Mouse (Mus musculus) heart, embryonic 15.5 days (tissue): ENCODE data around the gene Wasl. TPM values are rescaled to one million over a fixed set of nuclear protein-coding genes. Genes with fewer than 3 reads are reported as not detected.

ENCODE experiments used
- ATAC-seq: fragments of 200-750 bp; cut with Nextera tagmentation; replicated peaks from 2 replicates; pipeline ENCODE4 v1.8.0; 2017; ENCODE audit warnings: low read depth, moderate TSS enrichment; ENCODE audit not compliant: insufficient number of reproducible peaks, insufficient read depth, low FRiP score
- H3K27ac ChIP-seq: fragments of 300-500 bp; sonication (generic); 2 replicates; pipeline ENCODE4 v1.5.1; 2015; ENCODE audit warnings: mild to moderate bottlenecking, inconsistent platforms
- H3K27me3 ChIP-seq: fragments of 300-500 bp; sonication (generic); 2 replicates; pipeline ENCODE4 v1.6.1; 2015; ENCODE audit warnings: inconsistent platforms
- H3K36me3 ChIP-seq: fragments of 300-500 bp; sonication (generic); 2 replicates; pipeline ENCODE4 v1.6.1; 2015; ENCODE audit warnings: mild to moderate bottlenecking, inconsistent platforms
- H3K4me1 ChIP-seq: fragments of 300-500 bp; sonication (generic); replicated peaks from 2 replicates; pipeline ENCODE4 v1.6.1; 2015; ENCODE audit warnings: inconsistent platforms
- H3K4me2 ChIP-seq: fragments of 300-500 bp; sonication (generic); 2 replicates; pipeline ENCODE4 v1.6.1; 2015; ENCODE audit warnings: inconsistent platforms, mild to moderate bottlenecking, moderate library complexity
- H3K4me3 ChIP-seq: fragments of 300-500 bp; sonication (generic); 2 replicates; pipeline ENCODE4 v1.5.1; 2015; ENCODE audit warnings: mild to moderate bottlenecking, inconsistent platforms
- H3K9ac ChIP-seq: fragments of 300-500 bp; sonication (generic); 2 replicates; pipeline ENCODE4 v1.6.1; 2015; ENCODE audit warnings: mild to moderate bottlenecking, inconsistent platforms
- H3K9me3 ChIP-seq: fragments of 300-500 bp; sonication (generic); replicated peaks from 2 replicates; pipeline ENCODE4 v1.6.1; 2016; ENCODE audit warnings: inconsistent platforms
- WGBS: fragments of 180-500 bp; shearing (Covaris S2); methylation state at CpG from one replicate; pipeline ENCODE4 v1.1.7; 2015; ENCODE audit warnings: mixed read lengths; 5-methylcytosine and 5-hydroxymethylcytosine counted together
- polyA plus RNA-seq: library from polyadenylated mRNA; unstranded; fragments of >200 nt; fragmentation: Nextera tagmentation; extraction: Ambion mirVana; gene quantifications from 2 replicates; pipeline ENCODE4 v1.2.1, GENCODE M21; 2015

The Wasl gene
- polyA plus RNA-seq, 1 experiment from 2014 or later = 53.3 TPM

- H3K36me3 ChIP-seq = no peaks in the 10 kb centered on the region
- H3K4me3 ChIP-seq = no peak overlapping the region
- no peaks in the 10 kb centered on the region; the same call in 1 of the 2 replicates for H3K9me3 ChIP-seq
- no peak overlapping the region for H3K9ac ChIP-seq
- no peak overlapping the region for H3K4me2 ChIP-seq
- no peak overlapping the region for H3K27ac ChIP-seq
- H3K4me1 ChIP-seq = peaks cover 11% of the 10 kb centered on the region
- no peak for ATAC-seq
- H3K27me3 ChIP-seq = no peaks in the 10 kb centered on the region
Observed at GRCm38 (mm10) chr6:24573319-24573718, 91.5 kb downstream of the Wasl start.

DNA sequence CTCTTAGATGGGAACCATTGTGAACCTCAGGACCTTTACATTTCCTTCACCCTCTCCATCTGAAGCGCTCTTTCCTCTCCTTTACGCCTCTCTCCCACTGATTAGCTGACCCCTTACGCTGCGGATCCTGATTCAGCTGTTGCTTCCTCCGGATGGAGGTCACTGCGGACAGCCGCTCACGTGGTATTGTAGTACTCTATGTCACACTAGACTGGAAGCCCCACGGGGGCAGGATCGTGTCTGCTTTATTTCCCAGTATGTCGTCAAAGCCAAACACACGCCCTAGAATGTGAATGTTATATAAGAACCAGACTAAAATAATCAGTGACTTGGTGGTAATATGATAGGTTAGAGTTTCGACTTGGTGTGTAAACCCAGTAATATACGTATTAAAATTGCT, 92.4 kb downstream of the Wasl start:
- no peak overlapping the region for H3K27ac ChIP-seq
- H3K4me2 ChIP-seq = no peak overlapping the region
- H3K9ac ChIP-seq = no peak overlapping the region
- H3K27me3 ChIP-seq = no peaks in the 10 kb centered on the region
- ATAC-seq = no peak
- WGBS = 92% methylated on average over 14 of the region's 14 CpGs
- H3K4me1 ChIP-seq = peaks cover 11% of the 10 kb centered on the region
- H3K4me3 ChIP-seq = no peak overlapping the region
- no peaks in the 10 kb centered on the region; the same call in 1 of the 2 replicates for H3K9me3 ChIP-seq
- H3K36me3 ChIP-seq = no peaks in the 10 kb centered on the region

GRCm38 (mm10) chr6:24571126-24571525, 93.7 kb downstream of the Wasl start:
- Histone ChIP-seq H3K27me3 (no peaks in the 10 kb centered on the region), H3K9ac (no peak overlapping the region), H3K9me3 (no peaks in the 10 kb centered on the region; the same call in 1 of the 2 replicates), H3K27ac (peak overlapping the region; percentile 52), H3K4me1 (peaks cover 11% of the 10 kb centered on the region), H3K36me3 (no peaks in the 10 kb centered on the region), H3K4me2 (no peak overlapping the region), H3K4me3 (no peak overlapping the region)
- 58% methylated on average over 6 of the region's 6 CpGs for WGBS
- no peak; the same call in 1 of the 2 replicates for ATAC-seq

DNA sequence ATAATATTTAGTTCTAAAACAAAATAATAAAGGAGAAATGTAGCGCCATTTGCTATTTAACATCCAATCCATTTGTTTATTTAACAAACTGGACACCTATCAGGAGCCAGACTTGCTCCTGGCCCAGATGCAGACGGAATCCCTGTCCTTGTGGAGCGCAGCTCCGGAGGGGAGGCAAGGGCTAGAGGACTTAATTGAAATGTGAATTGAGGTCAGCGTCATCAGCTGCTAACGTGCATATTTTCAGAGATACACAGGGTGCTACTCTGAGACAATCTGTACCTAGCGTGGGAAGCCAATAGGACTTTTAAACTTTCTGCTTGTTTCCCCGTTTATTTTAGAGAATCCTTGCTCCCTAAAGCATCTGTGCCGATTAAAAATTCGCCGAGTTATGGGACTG, 94.5 kb downstream of the Wasl start:
- Histone ChIP-seq H3K27me3 (no peaks in the 10 kb centered on the region), H3K4me2 (no peak overlapping the region), H3K4me1 (peaks cover 11% of the 10 kb centered on the region), H3K36me3 (no peaks in the 10 kb centered on the region), H3K4me3 (no peak overlapping the region), H3K9ac (no peak overlapping the region), H3K27ac (no peak overlapping the region), H3K9me3 (no peaks in the 10 kb centered on the region; the same call in 1 of the 2 replicates)
- no peak for ATAC-seq
- WGBS = 69% methylated on average over 11 of the region's 11 CpGs

DNA sequence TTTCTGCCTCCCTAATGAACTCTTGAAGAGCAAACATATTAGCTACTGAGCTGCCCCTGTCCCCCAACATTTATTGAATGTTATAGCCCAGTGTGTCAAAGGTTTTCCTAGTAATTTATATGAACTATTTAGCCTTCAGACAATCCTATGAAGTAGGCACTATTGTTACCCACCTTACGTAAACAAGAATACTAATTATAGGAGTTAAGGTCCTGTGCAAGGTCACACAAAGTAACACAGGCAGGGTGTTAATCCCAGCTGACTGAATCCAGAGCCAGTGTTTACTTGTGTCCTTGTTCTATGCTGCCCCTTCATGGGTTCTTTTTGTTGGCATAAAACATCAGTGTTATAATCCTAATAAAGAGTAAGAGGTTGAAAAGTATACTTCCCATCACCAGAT, 95.1 kb downstream of the Wasl start:
- Histone ChIP-seq H3K4me2 (no peak overlapping the region), H3K36me3 (no peaks in the 10 kb centered on the region), H3K9me3 (no peaks in the 10 kb centered on the region; the same call in 1 of the 2 replicates), H3K4me3 (no peak overlapping the region), H3K27ac (peak overlapping the region; percentile 29), H3K4me1 (peaks cover 11% of the 10 kb centered on the region), H3K27me3 (no peaks in the 10 kb centered on the region), H3K9ac (no peak overlapping the region)
- ATAC-seq = no peak
- WGBS = 49% methylated on average over 1 of the region's 1 CpGs

DNA sequence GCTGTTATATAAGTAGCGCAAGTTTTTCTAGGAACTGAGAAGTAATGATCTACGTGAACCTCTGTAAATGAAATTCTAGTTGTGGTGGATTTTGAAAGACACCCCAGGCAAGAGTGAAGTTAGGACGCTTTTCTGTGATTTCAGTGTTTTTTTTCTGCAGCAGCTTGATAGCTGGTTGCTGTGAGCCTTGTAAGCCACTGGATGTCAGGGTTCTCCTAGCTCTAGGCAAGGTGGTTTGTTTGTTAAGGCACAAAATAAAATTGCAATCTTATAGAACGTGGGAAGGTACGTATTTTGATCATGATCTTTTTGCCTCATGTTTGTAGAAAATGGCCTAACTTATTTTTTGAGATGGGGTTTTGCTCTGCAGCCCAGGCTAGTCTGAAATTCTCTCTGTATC, 95.8 kb downstream of the Wasl start:
- Histone ChIP-seq H3K9ac (no peak overlapping the region), H3K27me3 (no peaks in the 10 kb centered on the region), H3K4me1 (peaks cover 11% of the 10 kb centered on the region), H3K4me2 (no peak overlapping the region), H3K36me3 (no peaks in the 10 kb centered on the region), H3K9me3 (no peaks in the 10 kb centered on the region), H3K4me3 (no peak overlapping the region), H3K27ac (no peak overlapping the region)
- ATAC-seq = no peak
- 70% methylated on average over 5 of the region's 5 CpGs for whole genome bisulfite sequencing

GRCm38 (mm10) chr6:24564886-24565285, 99.9 kb downstream of the Wasl start:
- Histone ChIP-seq H3K4me2 (no peak overlapping the region), H3K9me3 (no peaks in the 10 kb centered on the region), H3K4me1 (no peaks in the 10 kb centered on the region), H3K27ac (no peak overlapping the region), H3K4me3 (no peak overlapping the region), H3K9ac (no peak overlapping the region), H3K36me3 (no peaks in the 10 kb centered on the region), H3K27me3 (no peaks in the 10 kb centered on the region)
- no peak for ATAC-seq
- 80% methylated on average over 1 of the region's 1 CpGs for WGBS

DNA sequence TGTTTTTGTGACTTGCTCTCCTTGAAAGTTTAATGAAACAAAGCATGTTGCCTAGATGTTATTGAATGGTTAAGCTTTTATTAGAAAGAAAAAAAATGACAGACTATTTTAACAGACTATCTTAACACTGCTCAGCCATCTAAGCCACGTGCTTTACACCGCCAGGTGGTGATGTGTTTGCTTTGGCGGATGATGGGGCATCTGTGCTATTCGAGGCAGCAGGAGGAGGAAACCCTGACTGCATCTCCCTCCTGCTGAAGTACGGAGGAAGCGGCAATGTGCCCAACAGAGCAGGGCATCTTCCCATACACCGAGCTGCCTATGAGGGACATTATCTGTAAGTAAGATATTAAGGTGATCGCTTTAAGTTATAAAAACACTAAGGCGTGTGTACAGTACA, 100.7 kb downstream of the Wasl start:
- no peaks in the 10 kb centered on the region for H3K36me3 ChIP-seq
- H3K9ac ChIP-seq = no peak overlapping the region
- no peak for ATAC-seq
- H3K4me1 ChIP-seq = no peaks in the 10 kb centered on the region
- H3K9me3 ChIP-seq = no peaks in the 10 kb centered on the region
- H3K27ac ChIP-seq = no peak overlapping the region
- 53% methylated on average over 9 of the region's 9 CpGs for WGBS
- no peaks in the 10 kb centered on the region for H3K27me3 ChIP-seq
- H3K4me2 ChIP-seq = no peak overlapping the region
- no peak overlapping the region for H3K4me3 ChIP-seq

Other genes starting within 250 kb of the Wasl start
- 0.28 and 0.29 TPM in 2 replicates for gene Iqub, start 149.9 kb downstream of the Wasl start, polyA plus RNA-seq
- gene Ndufa5, start 137.0 kb downstream of the Wasl start, polyA plus RNA-seq = 599 and 895 TPM in 2 replicates
- gene Asb15, start 136.9 kb downstream of the Wasl start, polyA plus RNA-seq = 0.32 and 0.48 TPM in 2 replicates
- 38.2 and 51.2 TPM in 2 replicates for gene Lmod2, start 67.2 kb downstream of the Wasl start, polyA plus RNA-seq
- gene Hyal6, start 68.2 kb upstream of the Wasl start, polyA plus RNA-seq = not detected in 2 replicates
- gene Hyal4, start 83.3 kb upstream of the Wasl start, polyA plus RNA-seq = not detected in 2 replicates
- not detected in 2 replicates for gene Spam1, start 126.2 kb upstream of the Wasl start, polyA plus RNA-seq
- gene Hyal5, start 193.0 kb upstream of the Wasl start, polyA plus RNA-seq = not detected in 2 replicates